Mouse (Mus musculus) kidney, adult 2 months (tissue): Measurements from ENCODE around the gene Slc23a2.

Experiments used
- CTCF ChIP-seq: fragments of 200-500 bp; conservative IDR thresholded peaks from 2 replicates; pipeline ENCODE4 v1.5.1; 2011; ENCODE audit warnings: low read depth, mild to moderate bottlenecking, control low read depth, low read length, moderate library complexity, mixed read lengths; ENCODE audit not compliant: insufficient read depth, insufficient read length
- POLR2A ChIP-seq: fragments of 200-500 bp; IDR thresholded peaks from one replicate; pipeline ENCODE4 v1.6.1; 2011; ENCODE audit warnings: low read depth, low read length, control low read depth

GRCm38 (mm10) chr2:132103265-132103664, 41.6 kb downstream of the Slc23a2 start:
- TF ChIP-seq CTCF (no peak), POLR2A (no peak)
